Mouse (Mus musculus): ENCODE data around the gene Gm11444.

DNA sequence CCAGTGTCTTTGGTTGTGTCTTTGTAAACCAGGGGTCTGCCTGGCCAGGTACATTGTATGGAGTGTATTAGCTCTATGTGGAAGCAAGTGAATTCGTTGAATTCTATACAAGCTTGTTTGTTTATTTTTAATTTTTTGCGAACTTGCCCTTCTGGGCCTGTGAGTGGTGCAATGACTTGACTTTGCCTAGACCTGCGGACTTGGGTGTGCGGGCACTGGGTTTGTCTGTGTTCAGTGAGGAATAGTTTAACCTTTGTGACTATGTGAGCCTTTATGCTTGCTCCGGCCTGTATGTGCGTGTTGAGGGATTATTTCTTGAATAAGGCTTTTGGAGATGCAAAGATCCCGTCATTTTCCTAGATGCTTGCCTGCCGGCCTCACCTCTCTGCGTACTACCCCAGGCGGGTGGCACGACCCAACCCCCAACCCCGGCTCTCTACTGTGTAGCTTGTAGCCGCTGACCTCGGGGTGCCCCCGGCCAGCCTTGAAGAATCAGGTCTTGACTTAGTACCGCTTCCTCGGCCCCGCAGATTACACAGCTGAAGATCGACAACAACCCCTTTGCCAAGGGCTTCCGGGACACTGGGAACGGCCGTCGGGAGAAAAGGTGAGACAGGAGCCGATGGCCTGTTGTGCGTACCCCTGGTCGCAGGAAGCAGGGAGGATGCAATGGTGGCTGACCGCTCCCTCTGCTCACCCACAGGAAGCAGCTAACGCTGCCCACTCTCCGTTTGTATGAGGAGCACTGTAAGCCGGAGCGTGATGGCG, 13.4 kb downstream of the Gm11444 start:
- no peak for TF ChIP-seq CTCF (IDR thresholded peaks at IDR 0.05; ENCODE audit: low read depth, low read length)
- TF ChIP-seq GATA1 (IDR thresholded peaks at IDR 0.05; ENCODE audit: borderline replicate concordance, low read length): no peak
